Mouse (Mus musculus) bone marrow, adult 2 months (tissue): ENCODE results near the gene Tpte. TPM values are rescaled to one million over a fixed set of nuclear protein-coding genes. Genes with fewer than 3 reads are reported as not detected.

Experiments
- H3K27ac ChIP-seq: fragments of 200-500 bp; 2 replicates; pipeline ENCODE4 v1.5.1; 2012; ENCODE audit warnings: low read depth, mild to moderate bottlenecking, control low read depth, inconsistent platforms, low read length; ENCODE audit not compliant: control insufficient read depth, poor library complexity, insufficient read depth
- H3K4me1 ChIP-seq: fragments of 200-500 bp; 2 replicates; pipeline ENCODE4 v1.6.1; 2011; ENCODE audit warnings: low read length; ENCODE audit not compliant: control insufficient read depth, insufficient read depth
- H3K4me3 ChIP-seq: fragments of 200-500 bp; replicated peaks from 2 replicates; pipeline ENCODE3; 2011; ENCODE audit warnings: mild to moderate bottlenecking, low read depth, low read length, control low read depth; ENCODE audit not compliant: control insufficient read depth
- CTCF ChIP-seq: fragments of 200-500 bp; IDR thresholded peaks from 2 replicates; pipeline ENCODE4 v1.5.1; 2011; ENCODE audit warnings: low read length, control low read depth; ENCODE audit not compliant: control insufficient read depth, insufficient read depth
- POLR2A ChIP-seq: fragments of 200-500 bp; IDR thresholded peaks from 2 replicates; pipeline ENCODE4 v1.6.1; 2011; ENCODE audit warnings: low read depth, mild to moderate bottlenecking, control low read depth, low read length, borderline replicate concordance; ENCODE audit not compliant: control insufficient read depth
- WGBS: fragments of 180-500 bp; shearing (Covaris S2); methylation state at CpG from one replicate; pipeline ENCODE4 v1.1.7; 2018; 5-methylcytosine and 5-hydroxymethylcytosine counted together
- polyA plus RNA-seq: library from polyadenylated mRNA; stranded (reverse); fragments of >200 nt; gene quantifications from 2 replicates; pipeline ENCODE4 v1.2.4, GENCODE M21; 2011; ENCODE audit warnings: low replicate concordance; ENCODE audit not compliant: missing spikeins, insufficient read depth, insufficient read length

Tpte gene
- polyA plus RNA-seq, 1 experiment, result not detected

DNA sequence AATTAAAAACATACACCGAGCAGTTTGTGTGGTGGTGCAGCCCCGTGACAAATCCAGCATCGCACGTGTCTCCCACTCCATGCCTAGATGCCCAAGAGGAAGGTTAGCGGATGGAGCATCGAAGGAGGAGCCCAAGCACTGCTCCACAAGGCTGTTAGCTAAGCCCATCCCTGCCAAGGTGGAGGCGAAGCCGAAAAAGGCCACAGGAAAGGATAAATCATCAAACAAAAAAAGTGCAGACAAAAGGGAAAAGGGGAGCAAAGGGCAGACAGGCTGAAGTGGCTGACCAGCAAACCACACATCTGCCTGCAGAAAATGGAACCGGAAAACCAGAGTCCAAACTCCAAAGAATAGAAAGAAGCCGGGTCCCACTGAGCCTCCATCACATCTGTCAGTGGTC is 23.8 kb downstream of the Tpte start:
- no peak overlapping the region for H3K4me3 ChIP-seq
- TF ChIP-seq CTCF, result no peak
- TF ChIP-seq POLR2A, result no peak
- WGBS, result 42% methylated on average over 10 of the region's 10 CpGs
- H3K4me1 ChIP-seq, result no peaks in the 10 kb centered on the region
- no peak overlapping the region for H3K27ac ChIP-seq

DNA sequence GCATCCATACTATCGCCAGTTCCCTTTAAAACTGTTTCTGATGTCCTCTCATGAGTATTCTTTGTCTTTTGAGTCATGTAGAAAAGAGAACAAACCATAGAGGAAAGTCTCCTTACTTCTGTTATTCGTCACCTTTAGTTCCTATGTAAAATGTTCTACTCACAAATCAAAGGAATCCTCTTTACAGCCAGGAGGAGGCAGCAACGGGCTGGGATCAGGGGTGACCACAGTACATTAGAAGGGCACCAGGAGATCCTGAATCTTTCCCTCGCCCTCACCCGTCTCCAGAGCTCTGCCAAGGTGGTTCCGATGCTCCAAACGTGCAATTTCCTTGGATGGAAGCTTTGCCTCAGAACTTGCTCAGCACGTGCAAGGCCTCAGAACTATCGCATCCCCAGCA is 28.2 kb downstream of the Tpte start:
- no peak overlapping the region for H3K27ac ChIP-seq
- H3K4me3 ChIP-seq, result no peak overlapping the region
- TF ChIP-seq POLR2A, result no peak
- peak; percentile 11; the same call in 1 of the 2 replicates for TF ChIP-seq CTCF
- H3K4me1 ChIP-seq, result no peaks in the 10 kb centered on the region
- 67% methylated on average over 9 of the region's 9 CpGs for WGBS

DNA sequence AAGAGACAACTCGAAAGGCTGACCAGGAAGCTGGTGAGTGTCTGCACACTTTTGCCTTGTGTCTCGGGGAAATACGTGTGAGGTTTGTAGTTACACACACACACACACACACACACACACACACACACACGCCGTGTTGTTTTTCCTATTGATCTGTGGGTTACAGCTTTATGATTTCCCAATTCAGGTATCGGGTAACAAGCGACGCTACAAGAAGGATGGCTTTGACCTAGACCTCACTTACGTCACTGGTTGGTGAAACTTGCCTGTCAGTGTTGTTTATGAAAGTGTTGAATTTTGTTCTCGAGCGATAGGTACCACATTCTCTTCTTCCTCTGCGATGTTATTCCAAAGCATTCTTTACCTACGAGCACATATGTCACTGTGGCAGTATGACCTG is 52.2 kb downstream of the Tpte start:
- WGBS, result 84% methylated on average over 13 of the region's 13 CpGs
- no peak overlapping the region for H3K4me3 ChIP-seq
- TF ChIP-seq CTCF (no peak), POLR2A (no peak)
- H3K4me1 ChIP-seq, result no peaks in the 10 kb centered on the region
- no peak overlapping the region for H3K27ac ChIP-seq

DNA sequence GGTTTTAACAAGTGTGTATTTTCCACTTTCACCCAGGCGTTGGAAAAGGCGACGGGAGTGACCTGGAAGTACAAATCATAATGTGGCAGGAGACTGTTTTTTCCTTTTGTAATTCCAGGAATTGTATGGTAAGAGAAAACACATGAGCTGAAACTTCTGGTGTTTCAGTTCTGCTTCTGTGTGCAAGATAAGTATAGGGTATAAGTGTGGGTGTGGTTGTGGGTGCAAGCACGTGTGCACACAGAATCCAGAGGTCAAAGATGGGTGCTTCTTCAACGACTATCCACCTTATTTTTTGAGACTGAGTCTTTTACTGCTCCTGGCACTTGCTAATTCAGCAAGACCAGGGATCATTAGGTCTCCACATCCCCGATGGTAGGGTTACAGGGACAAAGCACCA is 76.1 kb downstream of the Tpte start:
- no peak for TF ChIP-seq CTCF
- no peak for TF ChIP-seq POLR2A
- Histone ChIP-seq H3K27ac (no peak overlapping the region), H3K4me3 (no peak overlapping the region), H3K4me1 (no peaks in the 10 kb centered on the region)
- 65% methylated on average over 6 of the region's 6 CpGs for WGBS

DNA sequence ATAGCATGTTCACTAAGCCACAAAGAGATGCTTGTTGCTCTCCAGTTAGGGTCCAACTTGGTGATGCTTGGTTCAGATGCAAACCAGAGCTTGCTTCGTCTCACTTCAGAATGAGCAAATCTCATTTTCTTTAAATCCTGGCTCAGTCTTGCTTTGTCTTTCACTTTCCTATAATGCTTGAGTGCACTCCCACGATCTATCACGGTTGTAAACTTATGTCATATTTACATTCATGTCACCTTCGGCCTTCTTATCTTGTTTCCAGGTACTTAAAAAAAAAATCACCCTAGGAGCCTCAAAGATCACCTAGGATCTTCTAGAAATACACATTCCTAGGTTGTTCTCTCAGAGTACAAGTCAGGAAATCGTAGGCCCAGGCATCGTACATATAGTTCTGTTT is 76.6 kb downstream of the Tpte start:
- no peak overlapping the region for H3K4me3 ChIP-seq
- 77% methylated on average over 6 of the region's 6 CpGs for WGBS
- TF ChIP-seq POLR2A (no peak), CTCF (no peak)
- H3K27ac ChIP-seq, result no peak overlapping the region
- no peaks in the 10 kb centered on the region for H3K4me1 ChIP-seq

DNA sequence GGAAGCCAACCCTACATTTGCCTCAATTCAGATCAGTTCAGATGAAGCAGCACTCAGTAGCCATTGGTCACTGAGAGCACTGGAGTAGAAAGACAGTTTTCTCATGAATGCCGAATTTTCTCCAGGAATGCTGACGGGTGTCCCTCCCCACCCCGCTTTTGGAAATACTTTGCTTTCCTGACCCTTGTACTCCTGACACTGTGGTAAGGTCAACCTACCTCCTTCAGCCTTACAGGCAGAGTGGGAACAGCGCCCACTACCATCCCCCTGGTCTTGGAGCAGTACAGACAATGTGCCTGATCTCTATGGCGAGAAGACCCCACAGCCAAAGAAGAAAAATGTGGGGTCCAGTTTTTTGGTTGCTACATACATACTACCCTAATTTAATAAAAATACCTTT is 93.1 kb downstream of the Tpte start:
- WGBS, result 86% methylated on average over 5 of the region's 5 CpGs
- Histone ChIP-seq H3K4me1 (no peaks in the 10 kb centered on the region), H3K4me3 (no peak overlapping the region), H3K27ac (no peak overlapping the region)
- no peak for TF ChIP-seq CTCF
- no peak for TF ChIP-seq POLR2A

DNA sequence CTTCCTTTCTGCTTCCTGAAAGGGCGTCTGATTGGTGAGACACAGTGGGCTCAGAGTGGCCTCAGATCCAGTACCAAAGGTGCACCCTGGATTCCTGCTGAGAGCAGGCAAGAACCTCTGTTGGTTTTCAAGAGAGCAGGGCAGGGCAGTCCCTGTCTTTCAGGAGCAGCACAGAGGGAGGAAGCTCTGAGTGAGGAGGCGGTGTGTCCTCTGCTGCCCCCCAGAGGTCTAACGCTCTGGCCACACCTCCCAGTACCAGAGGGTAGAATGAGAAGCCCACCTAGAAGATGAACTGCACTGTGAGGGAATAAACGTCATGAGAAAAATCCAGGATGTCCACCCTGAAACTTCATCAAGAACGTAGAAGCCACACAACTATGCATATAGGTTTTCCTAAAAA is 93.7 kb downstream of the Tpte start:
- 49% methylated on average over 5 of the region's 5 CpGs for WGBS
- Histone ChIP-seq H3K27ac (no peak overlapping the region), H3K4me3 (no peak overlapping the region), H3K4me1 (no peaks in the 10 kb centered on the region)
- TF ChIP-seq POLR2A (no peak), CTCF (peak; percentile 71)

DNA sequence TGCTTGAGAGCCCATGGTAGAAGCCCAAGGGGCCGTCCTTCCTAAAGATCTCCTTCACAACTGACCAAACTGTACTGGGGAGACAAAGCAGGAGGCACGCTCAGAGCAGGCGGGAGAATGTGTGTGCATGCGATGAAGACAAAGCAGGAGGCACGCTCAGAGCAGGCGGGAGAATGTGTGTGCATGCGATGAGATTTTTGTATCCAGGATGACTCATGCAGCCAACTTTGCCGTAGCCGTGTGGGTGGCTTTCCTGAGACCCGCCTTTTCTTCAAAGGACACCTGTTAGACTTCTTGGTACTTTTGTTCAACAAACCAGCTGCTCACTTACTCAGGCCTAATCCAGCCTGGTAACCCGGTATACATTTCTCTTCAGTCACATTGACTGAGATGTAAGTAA is 97.7 kb downstream of the Tpte start:
- H3K27ac ChIP-seq, result no peak overlapping the region
- no peak for TF ChIP-seq POLR2A
- no peak for TF ChIP-seq CTCF
- 92% methylated on average over 11 of the region's 11 CpGs for WGBS
- no peak overlapping the region for H3K4me3 ChIP-seq
- H3K4me1 ChIP-seq, result no peaks in the 10 kb centered on the region

DNA sequence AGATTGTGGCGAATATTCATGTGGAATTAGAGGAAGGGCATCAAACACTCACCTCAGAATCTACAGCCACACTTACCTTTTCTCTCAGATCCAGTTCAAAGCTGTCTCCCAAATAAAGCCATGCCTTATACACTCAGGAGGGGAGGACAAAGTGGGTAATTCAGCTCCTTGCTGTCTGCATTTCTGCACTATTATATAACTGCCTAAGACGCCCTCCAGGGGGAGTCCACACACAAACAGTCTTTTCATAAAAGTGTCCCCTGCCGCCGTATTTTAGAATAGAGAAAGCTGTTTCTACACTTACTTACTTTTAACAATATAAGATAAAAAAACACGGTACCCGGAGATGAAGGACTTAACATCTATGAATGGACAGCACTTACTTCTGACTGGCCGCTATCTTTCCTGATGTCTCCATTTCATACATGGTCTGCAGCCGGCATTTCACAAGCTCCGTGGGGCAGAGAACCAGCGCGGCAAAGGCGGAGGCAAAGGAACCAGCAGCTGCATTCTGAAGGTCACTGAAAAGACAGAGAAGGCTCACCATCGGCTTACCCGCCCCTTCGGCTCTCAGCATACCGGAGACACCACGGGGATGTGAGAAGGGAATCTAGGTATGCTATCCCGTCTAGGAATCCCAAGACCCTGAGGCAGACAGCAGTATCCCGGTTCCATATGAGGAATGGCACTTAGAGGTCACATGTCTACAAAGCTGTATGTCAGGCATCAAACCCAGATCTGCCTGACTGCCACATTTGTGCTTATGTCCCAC is 99.8 kb downstream of the Tpte start:
- no peak overlapping the region for H3K27ac ChIP-seq
- H3K4me3 ChIP-seq, result no peak overlapping the region
- H3K4me1 ChIP-seq, result no peaks in the 10 kb centered on the region
- 83% methylated on average over 19 of the region's 19 CpGs for WGBS
- TF ChIP-seq CTCF, result no peak
- TF ChIP-seq POLR2A, result no peak
